Mouse (Mus musculus): ENCODE results near the gene Cyp3a25. TPM values are rescaled to one million over a fixed set of nuclear protein-coding genes. Genes with fewer than 3 reads are reported as not detected.
"Not testable (repeated sequence)": the region's sequence is repeated elsewhere in the genome, so short reads cannot be mapped to it uniquely, and the experiment has no call there.

The Cyp3a25 gene
- under 1 TPM in 1 of 2 experiments, not detected in 1; 0.40 TPM for total RNA-seq (2021)
- long read RNA-seq, experiment 1, result 0 reads
- long read RNA-seq, experiment 2, partial matches to known transcripts, result 1 of 3 reads
- long read RNA-seq, experiment 2, other reads (novel, unspliced or antisense), result 0 of 3 reads

DNA sequence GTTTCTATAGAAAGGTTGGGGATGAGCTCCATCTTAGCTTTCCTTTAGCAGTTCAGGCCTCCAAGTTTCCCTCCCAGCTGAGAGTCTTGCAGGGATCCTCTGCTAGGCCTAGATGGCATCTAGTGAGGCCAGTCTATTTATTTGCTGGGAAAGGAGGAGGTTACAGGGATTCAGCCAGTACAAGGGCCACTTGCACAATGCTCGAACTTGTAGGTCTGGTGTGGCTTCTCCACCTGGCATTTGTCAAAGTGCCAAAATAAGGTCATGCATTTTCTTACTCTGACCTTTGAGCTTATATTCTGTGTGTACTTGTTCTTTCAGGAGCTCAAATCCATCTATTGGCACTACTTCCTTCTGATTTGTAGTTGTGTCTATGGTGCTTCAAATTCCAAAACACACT is at the start of gene Cyp3a25:
Cyp3a25 (minus strand) TSS at position 110 of the 400 bp plus-strand sequence.
- DNase-seq, result not testable (repeated sequence)

DNA sequence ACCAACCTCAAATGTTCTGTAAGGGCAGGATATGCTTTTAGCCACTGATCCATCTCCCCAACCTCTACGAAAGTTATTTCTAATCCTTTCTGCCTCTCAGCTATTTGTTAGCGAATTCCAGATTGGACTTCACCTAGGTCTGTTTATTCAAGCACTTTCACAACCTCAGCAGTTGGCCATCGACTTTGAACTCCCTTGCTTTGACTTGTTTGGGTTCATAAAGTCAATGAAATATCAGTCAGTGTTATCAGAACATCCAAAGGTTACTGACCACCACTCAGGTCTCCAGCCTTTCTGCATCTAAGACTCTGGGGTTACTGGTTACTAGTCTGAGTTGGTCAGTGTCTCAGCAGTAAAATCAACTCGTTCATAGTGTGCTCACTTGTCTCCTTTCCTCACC is 11.7 kb upstream of the Cyp3a25 start:
- no peak for DNase-seq

DNA sequence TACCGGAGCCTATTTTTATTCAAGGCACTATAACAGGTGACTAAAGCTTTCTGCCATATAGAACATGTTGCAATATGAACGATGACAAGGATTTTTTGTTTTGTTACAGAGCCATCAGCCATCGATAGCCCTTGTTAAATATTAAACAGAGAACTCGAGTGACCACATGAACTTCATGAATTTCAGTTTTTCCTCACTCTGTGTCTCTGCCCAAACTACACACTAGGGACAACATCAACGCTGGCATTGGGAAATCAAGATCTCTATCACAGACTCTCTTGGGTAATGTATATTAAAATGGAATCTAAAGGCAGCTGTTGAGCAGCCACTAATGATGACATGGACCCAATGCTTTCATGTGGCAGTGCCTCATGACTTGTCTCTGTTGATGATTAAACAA is 8.9 kb upstream of the Cyp3a25 start:
- DNase-seq, result no peak

DNA sequence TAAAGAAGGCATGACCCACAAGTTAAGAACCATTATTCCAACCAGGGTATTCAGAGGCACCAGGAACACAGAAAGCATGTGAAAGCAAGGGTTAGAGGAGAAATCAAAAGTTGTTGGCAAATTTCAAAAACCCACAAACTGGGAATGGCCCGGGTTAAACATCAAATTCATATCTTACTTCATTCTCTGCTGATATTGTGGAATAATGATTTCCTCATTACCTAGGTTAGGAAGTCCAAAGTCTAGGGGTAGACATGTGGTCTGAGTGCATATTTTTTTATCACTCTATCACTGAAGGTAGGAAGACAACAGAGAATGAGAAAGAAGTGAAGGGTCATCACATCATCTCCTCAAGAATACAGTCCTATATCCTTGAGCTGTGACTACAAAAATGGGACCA is 1.8 kb upstream of the Cyp3a25 start:
- DNase-seq, result no peak

DNA sequence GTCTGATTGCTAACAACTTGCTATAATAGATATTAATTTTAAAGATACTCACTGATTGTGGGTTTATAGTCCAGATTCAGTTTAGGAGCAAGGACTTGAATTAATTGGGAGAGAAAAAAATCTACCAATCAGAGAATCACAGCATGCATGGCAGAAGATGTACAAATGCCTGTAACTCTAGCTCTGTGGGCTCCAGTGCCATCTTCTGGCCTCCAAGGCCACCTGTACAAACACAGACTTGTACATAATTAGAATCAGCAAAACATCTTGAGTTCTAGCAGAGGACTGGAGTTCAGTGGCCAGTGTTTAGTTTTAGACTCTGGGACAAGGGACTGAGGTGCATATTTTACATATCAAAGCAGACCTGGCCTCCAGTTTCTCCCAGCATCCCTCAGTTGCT is 42.3 kb downstream of the Cyp3a25 start:
- no peak for DNase-seq

Other genes starting within 250 kb of the Cyp3a25 start
- not detected for gene Cyp3a44, start 203.7 kb downstream of the Cyp3a25 start, total RNA-seq (2021)
- 1 to 10 TPM in 1 of 2 experiments, not detected in 1; 1.9 TPM for gene Cyp3a11, start 129.7 kb downstream of the Cyp3a25 start, total RNA-seq (2021)
- not detected for gene Cyp3a59, start 69.6 kb upstream of the Cyp3a25 start, total RNA-seq (2021)
- gene Gm5565, start 150.9 kb upstream of the Cyp3a25 start, total RNA-seq (2021), result not detected
- gene Gm6309, start 161.1 kb upstream of the Cyp3a25 start, total RNA-seq (2021), result not detected
- gene 1700001J03Rik, start 175.7 kb upstream of the Cyp3a25 start, total RNA-seq (2021), result under 1 TPM; 0.53 to 0.95 TPM
- gene Rnf6, start 211.9 kb upstream of the Cyp3a25 start, total RNA-seq (2021), result 10 to 100 TPM; 49.3 to 60.3 TPM
- gene Cdk8, start 221.6 kb upstream of the Cyp3a25 start, total RNA-seq (2021), result 10 to 100 TPM; 43.0 to 78.1 TPM